Mouse (Mus musculus): ENCODE measurements around the gene C2cd5. TPM values are rescaled to one million over a fixed set of nuclear protein-coding genes. Genes with fewer than 3 reads are reported as not detected.
"Not testable (repeated sequence)": the region's sequence is repeated elsewhere in the genome, so short reads cannot be mapped to it uniquely, and the experiment has no call there.

C2cd5 gene
- polyA plus RNA-seq (2015; fragmentation: Nextera tagmentation; extraction: Ambion mirVana), result 17.8 TPM in 2 replicates

DNA sequence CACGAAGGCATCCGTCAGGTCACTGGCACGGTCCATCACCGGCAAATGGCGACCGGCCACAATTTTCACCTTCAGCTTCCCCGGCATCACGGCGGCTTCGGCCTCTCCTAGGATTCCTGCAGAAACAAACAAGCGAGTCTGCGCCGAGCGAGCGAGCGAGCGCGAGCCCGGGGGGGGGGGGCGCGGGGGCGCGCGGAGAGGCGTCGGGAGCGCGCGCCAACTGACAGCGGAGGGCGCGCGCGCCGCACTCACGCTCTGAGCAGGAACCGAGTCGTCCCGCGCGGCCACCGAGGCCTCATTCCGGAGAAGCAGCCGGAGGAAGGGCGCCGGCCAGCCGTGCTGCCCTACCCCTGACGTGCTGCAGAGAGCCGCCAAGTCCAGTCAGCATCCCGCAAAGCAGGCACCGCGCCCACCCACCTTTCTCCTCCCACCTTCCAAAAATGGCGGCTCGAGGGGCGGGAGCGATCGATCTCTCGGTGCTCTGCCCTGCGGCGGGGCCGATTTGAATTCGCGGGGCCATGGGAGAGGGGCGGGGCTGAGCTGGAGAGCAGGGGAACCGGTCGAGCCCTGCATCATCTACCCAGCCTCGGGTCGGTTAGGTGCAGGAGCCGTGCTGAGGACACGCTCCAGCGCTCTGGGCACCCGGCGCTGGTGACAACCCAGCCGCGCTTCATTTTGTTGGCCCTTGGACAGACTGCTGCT, at the start of gene C2cd5:
Gene C2cd5 (minus strand): TSS at position 461 of the 702 bp plus-strand sequence.
- ATAC-seq (ENCODE audit: insufficient read depth), result peak; percentile 96
- H3K27ac ChIP-seq (replicated peaks), result peak within 1 kb of the TSS; percentile 95
- H3K36me3 ChIP-seq (replicated peaks), result peaks cover 19% of the 10 kb centered on the region
- peak within 1 kb of the TSS; percentile 97 for H3K4me3 ChIP-seq (replicated peaks)
- no peaks in the 10 kb centered on the region for H3K9me3 ChIP-seq (replicated peaks)
- H3K27me3 ChIP-seq, result no peaks in the 10 kb centered on the region
- peak within 1 kb of the TSS; percentile 84 for H3K4me2 ChIP-seq
- peak within 1 kb of the TSS; percentile 96 for H3K9ac ChIP-seq
- H3K4me1 ChIP-seq (replicated peaks), result peaks cover 39% of the 10 kb centered on the region
- WGBS (ENCODE audit: insufficient replicate concordance), result under 1% methylated on average over 75 of the region's 75 CpGs

- Histone ChIP-seq H3K4me2 (no peak overlapping the region), H3K27me3 (no peaks in the 10 kb centered on the region), H3K4me1 (replicated peaks) (peaks cover 19% of the 10 kb centered on the region), H3K4me3 (replicated peaks) (no peak overlapping the region), H3K27ac (replicated peaks) (no peak overlapping the region), H3K9ac (no peak overlapping the region), H3K9me3 (replicated peaks) (no peaks in the 10 kb centered on the region), H3K36me3 (replicated peaks) (no peaks in the 10 kb centered on the region)
- no peak for ATAC-seq (ENCODE audit: insufficient read depth)
These were observed 48.9 kb upstream of the C2cd5 start for GRCm38 (mm10) chr6:143148868-143149267.

GRCm38 (mm10) chr6:143146756-143147155, 46.8 kb upstream of the C2cd5 start:
- no peak overlapping the region for H3K9ac ChIP-seq
- H3K4me3 ChIP-seq (replicated peaks), result no peak overlapping the region
- no peaks in the 10 kb centered on the region for H3K9me3 ChIP-seq (replicated peaks)
- WGBS (ENCODE audit: insufficient replicate concordance), result 12% methylated on average over 8 of the region's 8 CpGs
- peaks cover 15% of the 10 kb centered on the region for H3K4me1 ChIP-seq (replicated peaks)
- H3K36me3 ChIP-seq (replicated peaks), result no peaks in the 10 kb centered on the region
- no peak overlapping the region for H3K27ac ChIP-seq (replicated peaks)
- no peak overlapping the region; the same call in 1 of the 2 replicates for H3K4me2 ChIP-seq
- H3K27me3 ChIP-seq, result no peaks in the 10 kb centered on the region
- peak; percentile 29; the same call in 1 of the 2 replicates for ATAC-seq (ENCODE audit: insufficient read depth)

- Histone ChIP-seq H3K4me2 (no peak overlapping the region), H3K9ac (no peak overlapping the region), H3K27ac (replicated peaks) (no peak overlapping the region), H3K4me3 (replicated peaks) (no peak overlapping the region), H3K9me3 (replicated peaks) (no peaks in the 10 kb centered on the region), H3K27me3 (no peaks in the 10 kb centered on the region), H3K36me3 (replicated peaks) (no peaks in the 10 kb centered on the region), H3K4me1 (replicated peaks) (peaks cover 9% of the 10 kb centered on the region)
- WGBS (ENCODE audit: insufficient replicate concordance), result 48% methylated on average over 7 of the region's 7 CpGs
- ATAC-seq (ENCODE audit: insufficient read depth), result no peak
These were observed 45.1 kb upstream of the C2cd5 start for GRCm38 (mm10) chr6:143145051-143145450.

DNA sequence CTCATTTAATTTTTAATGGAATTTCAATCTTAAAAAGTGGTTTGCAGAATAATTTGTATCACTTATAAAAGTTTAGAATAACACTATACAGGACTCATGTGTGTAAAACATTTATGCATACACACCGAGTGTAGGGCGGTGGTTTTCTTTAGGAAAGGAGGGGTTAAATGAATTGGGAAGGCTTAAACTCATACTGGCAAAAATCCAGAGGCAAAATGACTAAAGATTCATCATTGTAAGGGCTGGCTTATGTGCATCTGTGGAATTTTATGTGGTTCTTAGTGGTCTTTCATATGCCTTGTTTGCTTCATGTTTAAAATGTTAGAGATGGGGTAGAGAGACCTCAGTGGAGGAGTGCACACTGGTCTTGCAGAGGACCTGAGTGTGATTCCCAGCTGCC, 44.6 kb upstream of the C2cd5 start:
- WGBS (ENCODE audit: insufficient replicate concordance), result 69% methylated on average over 2 of the region's 2 CpGs
- peaks cover 5% of the 10 kb centered on the region for H3K4me1 ChIP-seq (replicated peaks)

DNA sequence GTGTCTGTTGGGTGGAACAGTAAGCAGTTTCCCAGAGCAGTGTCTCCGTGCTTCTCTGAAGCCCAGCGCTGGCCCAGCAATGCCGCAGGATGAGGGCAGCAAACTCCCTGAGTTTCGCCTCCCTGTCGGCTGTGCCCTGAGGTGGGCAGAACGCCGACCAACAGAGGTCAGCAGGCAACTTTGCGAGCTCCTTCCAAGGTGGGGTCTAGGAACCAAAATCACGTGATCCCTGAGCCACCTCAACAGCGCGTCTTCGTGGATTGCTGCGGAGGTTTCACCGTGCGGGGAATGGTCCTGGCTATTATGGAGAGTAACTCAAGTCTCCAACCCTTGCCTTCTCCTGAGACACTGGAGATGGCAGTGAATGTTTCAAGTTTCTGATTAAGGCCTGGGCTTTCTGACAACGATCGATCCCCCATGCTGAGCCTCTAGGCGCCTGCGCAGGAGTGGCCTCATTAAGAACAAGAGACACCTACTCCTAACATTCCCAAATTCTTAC, 43.9 kb upstream of the C2cd5 start:
- H3K4me1 ChIP-seq (replicated peaks), result peaks cover 4% of the 10 kb centered on the region
- H3K27me3 ChIP-seq, result no peaks in the 10 kb centered on the region
- WGBS (ENCODE audit: insufficient replicate concordance), result 34% methylated on average over 19 of the region's 19 CpGs
- H3K9me3 ChIP-seq (replicated peaks), result no peaks in the 10 kb centered on the region
- H3K4me2 ChIP-seq, result peak overlapping the region; percentile 48
- no peaks in the 10 kb centered on the region for H3K36me3 ChIP-seq (replicated peaks)
- H3K27ac ChIP-seq (replicated peaks), result no peak overlapping the region
- H3K4me3 ChIP-seq (replicated peaks), result peak overlapping the region; percentile 20
- no peak for ATAC-seq (ENCODE audit: insufficient read depth)
- no peak overlapping the region for H3K9ac ChIP-seq

More for the DNA sequence above, 44.6 kb upstream of the C2cd5 start:
- no peak overlapping the region for H3K9ac ChIP-seq
- no peaks in the 10 kb centered on the region for H3K27me3 ChIP-seq
- no peak overlapping the region for H3K27ac ChIP-seq (replicated peaks)
- ATAC-seq (ENCODE audit: insufficient read depth), result no peak
- no peak overlapping the region for H3K4me2 ChIP-seq
- no peak overlapping the region for H3K4me3 ChIP-seq (replicated peaks)
- no peaks in the 10 kb centered on the region for H3K9me3 ChIP-seq (replicated peaks)
- H3K36me3 ChIP-seq (replicated peaks), result no peaks in the 10 kb centered on the region

DNA sequence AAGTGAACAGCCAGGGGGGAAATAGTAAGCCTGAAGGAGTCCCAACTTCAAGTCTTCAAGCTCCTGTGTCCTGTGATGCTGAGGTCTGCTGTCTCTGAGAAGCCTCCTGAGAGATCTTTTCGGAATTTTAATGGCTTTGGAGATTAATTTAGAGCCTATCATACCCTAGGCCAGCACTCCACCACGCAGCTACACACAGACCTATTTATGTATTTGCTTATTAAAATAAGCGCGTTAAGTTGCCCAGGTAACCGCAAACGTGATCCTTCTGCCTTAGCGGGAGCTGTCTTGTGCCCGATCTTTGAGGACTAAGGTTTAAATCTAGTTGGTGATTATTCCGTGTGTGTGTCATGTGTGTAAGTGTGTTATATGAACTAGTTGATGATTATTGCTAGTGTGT, 43.4 kb upstream of the C2cd5 start:
- Histone ChIP-seq H3K27ac (replicated peaks) (no peak overlapping the region), H3K4me2 (no peak overlapping the region), H3K9me3 (replicated peaks) (no peaks in the 10 kb centered on the region), H3K4me3 (replicated peaks) (no peak overlapping the region), H3K27me3 (no peaks in the 10 kb centered on the region), H3K36me3 (replicated peaks) (no peaks in the 10 kb centered on the region), H3K4me1 (replicated peaks) (peaks cover 4% of the 10 kb centered on the region), H3K9ac (no peak overlapping the region)
- WGBS (ENCODE audit: insufficient replicate concordance), result 73% methylated on average over 9 of the region's 9 CpGs
- no peak for ATAC-seq (ENCODE audit: insufficient read depth)

DNA sequence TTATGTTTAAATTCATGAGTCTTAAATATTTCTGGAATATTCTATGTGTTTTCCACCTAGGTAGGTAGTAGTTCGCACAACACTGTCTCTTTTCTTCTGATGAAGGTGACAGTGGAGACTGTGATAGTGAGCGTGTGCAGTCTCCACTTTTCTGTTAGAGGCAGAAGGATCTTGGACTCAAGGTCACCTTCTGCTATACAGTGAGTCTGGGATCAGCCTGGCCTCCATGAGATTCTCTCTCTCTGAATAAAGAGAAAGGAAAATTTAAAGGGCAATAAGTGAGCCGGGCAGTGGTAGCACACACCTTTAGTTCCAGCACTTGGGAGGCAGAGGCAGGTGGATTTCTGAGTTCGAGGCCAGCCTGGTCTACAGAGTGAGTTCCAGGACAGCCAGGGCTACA, 42.9 kb upstream of the C2cd5 start:
- no peak overlapping the region for H3K4me2 ChIP-seq
- ATAC-seq (ENCODE audit: insufficient read depth), result no peak
- H3K27ac ChIP-seq (replicated peaks), result no peak overlapping the region
- no peaks in the 10 kb centered on the region for H3K9me3 ChIP-seq (replicated peaks)
- peaks cover 4% of the 10 kb centered on the region for H3K4me1 ChIP-seq (replicated peaks)
- H3K27me3 ChIP-seq, result no peaks in the 10 kb centered on the region
- H3K9ac ChIP-seq, result no peak overlapping the region
- 74% methylated on average over 4 of the region's 4 CpGs for WGBS (ENCODE audit: insufficient replicate concordance)
- H3K4me3 ChIP-seq (replicated peaks), result no peak overlapping the region
- H3K36me3 ChIP-seq (replicated peaks), result no peaks in the 10 kb centered on the region

DNA sequence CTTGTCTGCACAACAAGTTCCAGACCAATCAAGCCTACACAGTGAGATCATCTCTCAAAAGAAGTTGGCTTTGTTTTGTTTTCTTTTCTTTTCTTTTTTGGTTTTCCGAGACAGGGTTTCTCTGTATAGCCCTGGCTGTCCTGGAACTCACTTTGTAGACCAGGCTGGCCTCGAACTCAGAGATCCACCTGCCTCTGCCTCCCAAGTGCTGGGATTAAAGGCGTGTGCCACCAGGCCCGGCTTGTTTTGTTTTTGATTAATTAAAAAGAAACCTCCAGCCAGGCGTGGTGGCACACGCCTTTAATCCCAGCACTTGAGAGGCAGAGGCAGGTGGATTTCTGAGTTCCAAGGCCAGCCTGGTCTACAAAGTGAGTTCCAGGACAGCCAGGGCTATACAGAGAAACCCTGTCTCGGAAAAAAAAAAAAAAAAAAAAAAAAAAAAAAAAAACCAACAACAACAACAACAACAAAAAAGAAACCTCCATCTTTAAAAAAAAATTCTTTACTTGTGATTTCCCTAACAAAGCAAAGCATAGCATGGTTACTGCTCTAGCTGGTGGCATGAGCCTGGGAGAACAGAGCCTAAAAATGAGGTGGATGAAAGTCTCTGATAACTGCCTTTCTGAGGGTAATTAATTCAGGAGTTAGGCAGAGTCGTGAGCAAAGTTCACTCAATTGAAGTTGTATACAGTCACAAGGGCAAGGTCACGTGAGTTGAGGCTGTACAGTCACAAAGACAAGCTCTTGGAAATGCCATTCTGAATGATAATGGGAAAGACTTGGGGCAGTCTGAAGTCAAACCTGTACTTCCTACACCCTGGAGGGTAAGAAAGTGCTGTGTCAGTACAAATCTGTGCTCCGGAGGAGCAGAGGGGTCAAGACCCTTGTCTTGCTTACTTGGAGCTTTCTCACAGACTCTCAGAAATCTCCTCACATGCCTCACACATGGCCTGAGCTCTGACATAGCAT, 42.0 kb upstream of the C2cd5 start:
- H3K9ac ChIP-seq; H3K27ac ChIP-seq (replicated peaks); ATAC-seq (ENCODE audit: insufficient read depth); H3K4me2 ChIP-seq; H3K4me3 ChIP-seq (replicated peaks); H3K4me1 ChIP-seq (replicated peaks); H3K36me3 ChIP-seq (replicated peaks); H3K9me3 ChIP-seq (replicated peaks); H3K27me3 ChIP-seq: not testable (repeated sequence)
- 54% methylated on average over 10 of the region's 10 CpGs for WGBS (ENCODE audit: insufficient replicate concordance)

DNA sequence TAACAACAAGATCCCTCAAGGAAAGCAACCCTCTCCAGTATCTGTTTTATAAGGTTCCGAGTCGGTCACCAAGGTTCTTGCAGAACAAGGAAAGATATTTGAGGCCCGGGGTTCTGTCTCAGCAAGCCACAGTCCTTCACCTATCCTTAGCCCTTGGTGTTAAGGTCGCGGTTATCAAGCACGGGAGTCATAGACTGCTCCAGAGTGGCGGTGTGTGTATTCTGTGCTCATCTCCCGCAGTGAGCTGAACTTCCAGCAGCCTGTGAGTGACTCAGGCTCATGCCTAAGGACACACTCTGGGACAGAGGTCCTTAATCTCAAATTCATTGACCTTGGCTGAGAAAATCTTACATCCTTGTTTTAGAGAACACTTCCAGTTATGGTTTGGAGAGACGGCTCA, 40.9 kb upstream of the C2cd5 start:
- H3K4me3 ChIP-seq (replicated peaks), result no peak overlapping the region
- WGBS (ENCODE audit: insufficient replicate concordance), result 71% methylated on average over 9 of the region's 9 CpGs
- no peak overlapping the region for H3K9ac ChIP-seq
- ATAC-seq (ENCODE audit: insufficient read depth), result no peak
- H3K4me2 ChIP-seq, result no peak overlapping the region
- H3K27me3 ChIP-seq, result no peaks in the 10 kb centered on the region
- no peaks in the 10 kb centered on the region for H3K4me1 ChIP-seq (replicated peaks)
- H3K36me3 ChIP-seq (replicated peaks), result no peaks in the 10 kb centered on the region
- no peaks in the 10 kb centered on the region for H3K9me3 ChIP-seq (replicated peaks)
- H3K27ac ChIP-seq (replicated peaks), result no peak overlapping the region

DNA sequence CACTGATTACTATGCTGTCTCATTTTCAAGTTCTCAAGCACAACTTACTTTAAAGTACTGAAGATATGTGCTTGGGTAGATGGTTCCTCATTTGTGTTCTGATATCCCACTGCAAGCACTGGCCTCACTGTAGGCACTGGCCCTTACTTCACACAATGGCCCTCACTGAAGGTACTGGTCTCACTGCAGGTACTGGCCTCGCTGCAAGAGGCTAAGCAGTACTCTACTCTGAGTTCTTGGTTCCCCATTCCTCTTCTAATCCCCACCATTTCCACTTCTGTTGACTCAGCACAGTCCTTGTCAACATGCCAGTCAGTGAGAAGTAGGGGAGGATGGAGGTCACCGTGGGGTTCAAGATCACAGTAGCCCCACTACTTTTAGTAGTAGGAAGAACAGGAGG, 39.5 kb upstream of the C2cd5 start:
- Histone ChIP-seq H3K36me3 (replicated peaks) (no peaks in the 10 kb centered on the region), H3K4me3 (replicated peaks) (no peak overlapping the region), H3K4me2 (no peak overlapping the region), H3K27ac (replicated peaks) (no peak overlapping the region), H3K9me3 (replicated peaks) (no peaks in the 10 kb centered on the region), H3K4me1 (replicated peaks) (no peaks in the 10 kb centered on the region), H3K27me3 (no peaks in the 10 kb centered on the region), H3K9ac (no peak overlapping the region)
- WGBS (ENCODE audit: insufficient replicate concordance), result 58% methylated on average over 2 of the region's 2 CpGs
- no peak for ATAC-seq (ENCODE audit: insufficient read depth)
